Mouse (Mus musculus) heart, adult 18-20 months (tissue): ENCODE measurements around the gene Olfr1224-ps1. TPM values are rescaled to one million over a fixed set of nuclear protein-coding genes. Genes with fewer than 3 reads are reported as not detected.
"Not testable (repeated sequence)": the region's sequence is repeated elsewhere in the genome, so short reads cannot be mapped to it uniquely, and the experiment has no call there.

Source experiments
- DNase-seq, 2 experiments: peaks; one replicate each; pipeline ENCODE4 v3.0.0; 2021 to 2022; ENCODE audit warnings: mixed read lengths in 1 of 2
- long read RNA-seq, 2 experiments: library from polyadenylated mRNA; stranded (forward); transcript quantifications; one replicate each; pipeline ENCODE4 v2.0.0; 2021
- total RNA-seq, 2 experiments: library from RNA; stranded (reverse); gene quantifications; 2 replicates each; pipeline ENCODE4 v1.2.3; 2021

Gene Olfr1224-ps1
- total RNA-seq, result not detected
- long read RNA-seq, experiment 1, result 0 reads
- long read RNA-seq, experiment 2, result 0 reads

- DNase-seq, result not testable (repeated sequence)
These were observed at the start of gene Olfr1224-ps1 for GRCm38 (mm10) chr2:89163991-89164390. Gene Olfr1224-ps1 (minus strand): TSS chr2:89164091.

GRCm38 (mm10) chr2:89199948-89200347 is 36.1 kb upstream of the Olfr1224-ps1 start, which contains the start of gene Olfr1226:
Gene Olfr1226 (minus strand): TSS chr2:89200048.
- DNase-seq, result no peak

GRCm38 (mm10) chr2:89196325-89196982 is 32.6 kb upstream of the Olfr1224-ps1 start:
- DNase-seq, result no peak

- DNase-seq, result no peak
These were observed 10.7 kb upstream of the Olfr1224-ps1 start, which contains the start of gene Olfr1225 for GRCm38 (mm10) chr2:89174569-89174968. Gene Olfr1225 (minus strand): TSS chr2:89174669.

GRCm38 (mm10) chr2:89164711-89165110 is 820 bp upstream of the Olfr1224-ps1 start:
- DNase-seq, result not testable (repeated sequence)

GRCm38 (mm10) chr2:89151460-89151859 is 12.4 kb downstream of the Olfr1224-ps1 start, which contains the start of gene Olfr1223:
Gene Olfr1223 (minus strand): TSS chr2:89151560.
- DNase-seq, result no peak

GRCm38 (mm10) chr2:89132954-89133353 is 30.9 kb downstream of the Olfr1224-ps1 start, which contains the start of gene Olfr1222:
Gene Olfr1222 (minus strand): TSS chr2:89133054.
- no peak for DNase-seq

- no peak for DNase-seq
These were observed 46.7 kb downstream of the Olfr1224-ps1 start, which contains the start of gene Olfr1221 for GRCm38 (mm10) chr2:89117183-89117582. Gene Olfr1221 (minus strand): TSS chr2:89117283.

- DNase-seq, result no peak
These were observed 57.2 kb downstream of the Olfr1224-ps1 start, which contains the start of gene Olfr1220 for GRCm38 (mm10) chr2:89106735-89107134. Gene Olfr1220 (minus strand): TSS chr2:89106835.

GRCm38 (mm10) chr2:89105651-89106050 is 58.2 kb downstream of the Olfr1224-ps1 start:
- no peak for DNase-seq

Other genes with a start within 250 kb of the Olfr1224-ps1 start
- not detected for gene Olfr1209, start 248.9 kb downstream of the Olfr1224-ps1 start, total RNA-seq
- gene Olfr1211, start 226.0 kb downstream of the Olfr1224-ps1 start, total RNA-seq, result not detected
- not detected for gene Olfr1212, start 210.1 kb downstream of the Olfr1224-ps1 start, total RNA-seq
- gene Gm13762, start 183.8 kb downstream of the Olfr1224-ps1 start, total RNA-seq, result not detected
- gene Olfr1214, start 171.4 kb downstream of the Olfr1224-ps1 start, total RNA-seq, result not detected
- gene Olfr1215, start 157.1 kb downstream of the Olfr1224-ps1 start, total RNA-seq, result not detected
- not detected for gene Olfr1216, start 145.8 kb downstream of the Olfr1224-ps1 start, total RNA-seq
- not detected for gene Olfr1217, start 132.0 kb downstream of the Olfr1224-ps1 start, total RNA-seq
- gene Olfr1218, start 102.9 kb downstream of the Olfr1224-ps1 start, total RNA-seq, result not detected
- not detected for gene Olfr1219, start 80.6 kb downstream of the Olfr1224-ps1 start, total RNA-seq
- not detected for gene Olfr1220, start 57.3 kb downstream of the Olfr1224-ps1 start, total RNA-seq
- not detected for gene Olfr1221, start 46.8 kb downstream of the Olfr1224-ps1 start, total RNA-seq
- not detected for gene Olfr1222, start 31.0 kb downstream of the Olfr1224-ps1 start, total RNA-seq
- gene Olfr1223, start 12.5 kb downstream of the Olfr1224-ps1 start, total RNA-seq, result not detected
- not detected for gene Olfr1225, start 10.6 kb upstream of the Olfr1224-ps1 start, total RNA-seq
- gene Olfr1226, start 36.0 kb upstream of the Olfr1224-ps1 start, total RNA-seq, result not detected
- not detected for gene Olfr1228, start 90.0 kb upstream of the Olfr1224-ps1 start, total RNA-seq
- gene Olfr1229, start 123.9 kb upstream of the Olfr1224-ps1 start, total RNA-seq, result not detected
- not detected for gene Olfr1230, start 133.2 kb upstream of the Olfr1224-ps1 start, total RNA-seq
- not detected for gene Olfr1231, start 143.0 kb upstream of the Olfr1224-ps1 start, total RNA-seq
- gene Olfr1232, start 165.6 kb upstream of the Olfr1224-ps1 start, total RNA-seq, result not detected
- not detected for gene Olfr1233, start 178.3 kb upstream of the Olfr1224-ps1 start, total RNA-seq
- not detected for gene Olfr1234, start 200.8 kb upstream of the Olfr1224-ps1 start, total RNA-seq
- not detected for gene Olfr1238, start 245.6 kb upstream of the Olfr1224-ps1 start, total RNA-seq